Mouse (Mus musculus) limb, embryonic 14.5 days (tissue): Measurements from ENCODE around the gene Atp5h. TPM values are rescaled to one million over a fixed set of nuclear protein-coding genes. Genes with fewer than 3 reads are reported as not detected.

Experiments used
- ATAC-seq: fragments of 200-750 bp; cut with Nextera tagmentation; 2 replicates; pipeline ENCODE4 v1.8.0; 2017; ENCODE audit warnings: low read depth, moderate number of reproducible peaks, moderate TSS enrichment; ENCODE audit not compliant: low FRiP score
- DNase-seq: peaks from one replicate; pipeline ENCODE4 v3.0.0-alpha.2; 2015; ENCODE audit warnings: low spot score
- H3K27ac ChIP-seq: fragments of 300-500 bp; sonication (generic); replicated peaks from 2 replicates; pipeline ENCODE4 v1.5.1; 2014; ENCODE audit warnings: low read depth, mild to moderate bottlenecking, low read length, moderate library complexity, mixed read lengths
- H3K27me3 ChIP-seq: fragments of 300-500 bp; sonication (generic); 2 replicates; pipeline ENCODE4 v1.6.1; 2014; ENCODE audit warnings: low read length, mixed read lengths; ENCODE audit not compliant: control insufficient read depth, insufficient read depth
- H3K36me3 ChIP-seq: fragments of 300-500 bp; sonication (generic); 2 replicates; pipeline ENCODE4 v1.6.1; 2014; ENCODE audit warnings: mild to moderate bottlenecking, low read length, moderate library complexity, mixed read lengths; ENCODE audit not compliant: control insufficient read depth, insufficient read depth
- H3K4me1 ChIP-seq: fragments of 300-500 bp; sonication (generic); 2 replicates; pipeline ENCODE4 v1.6.1; 2014; ENCODE audit warnings: antibody characterized with exemption, low read length, mixed read lengths; ENCODE audit not compliant: control insufficient read depth, insufficient read depth
- H3K4me2 ChIP-seq: fragments of 300-500 bp; sonication (generic); replicated peaks from 2 replicates; pipeline ENCODE4 v1.6.1; 2014; ENCODE audit warnings: low read depth, mild to moderate bottlenecking, low read length, moderate library complexity; ENCODE audit not compliant: severe bottlenecking
- H3K4me3 ChIP-seq: fragments of 300-500 bp; sonication (generic); replicated peaks from 2 replicates; pipeline ENCODE4 v1.5.1; 2014; ENCODE audit warnings: low read length
- H3K9ac ChIP-seq: fragments of 300-500 bp; sonication (generic); 2 replicates; pipeline ENCODE4 v1.6.1; 2014; ENCODE audit warnings: mild to moderate bottlenecking, low read depth, low read length, moderate library complexity; ENCODE audit not compliant: severe bottlenecking
- H3K9me3 ChIP-seq: fragments of 300-500 bp; sonication (generic); 2 replicates; pipeline ENCODE4 v1.6.1; 2016; ENCODE audit warnings: low read length; ENCODE audit not compliant: control insufficient read depth
- POLR2A ChIP-seq: fragments of 200-500 bp; IDR thresholded peaks from 2 replicates; pipeline ENCODE4 v1.8.0; 2012; ENCODE audit warnings: inconsistent platforms, mild to moderate bottlenecking, moderate library complexity, borderline replicate concordance; ENCODE audit not compliant: insufficient read depth, insufficient read length; ENCODE audit errors: extremely low read depth
- WGBS: fragments of 180-500 bp; shearing (Covaris S2); extraction: QIAGEN DNeasy Blood & Tissue Kit; methylation state at CpG from one replicate; pipeline ENCODE4 v1.1.7; 2014; 5-methylcytosine and 5-hydroxymethylcytosine counted together
- microRNA-seq: library from miRNA; unstranded; fragments of <30 nt; microRNA quantifications from one replicate; pipeline ENCODE4, GENCODE M21; 2016
- polyA plus RNA-seq, 2 experiments: library from polyadenylated mRNA; depleted of rRNA in 1 of 2; stranded (reverse) in 1 of 2; unstranded in 1 of 2; fragments of >200 nt; fragmentation: Nextera tagmentation in 1 of 2; extraction: Ambion mirVana in 1 of 2; gene quantifications; 2 replicates each; pipeline versions ENCODE4 v1.2.1 to v1.2.3; 2012 to 2014

Atp5h gene
- polyA plus RNA-seq, 2 experiments: 427 to 933 TPM

DNA sequence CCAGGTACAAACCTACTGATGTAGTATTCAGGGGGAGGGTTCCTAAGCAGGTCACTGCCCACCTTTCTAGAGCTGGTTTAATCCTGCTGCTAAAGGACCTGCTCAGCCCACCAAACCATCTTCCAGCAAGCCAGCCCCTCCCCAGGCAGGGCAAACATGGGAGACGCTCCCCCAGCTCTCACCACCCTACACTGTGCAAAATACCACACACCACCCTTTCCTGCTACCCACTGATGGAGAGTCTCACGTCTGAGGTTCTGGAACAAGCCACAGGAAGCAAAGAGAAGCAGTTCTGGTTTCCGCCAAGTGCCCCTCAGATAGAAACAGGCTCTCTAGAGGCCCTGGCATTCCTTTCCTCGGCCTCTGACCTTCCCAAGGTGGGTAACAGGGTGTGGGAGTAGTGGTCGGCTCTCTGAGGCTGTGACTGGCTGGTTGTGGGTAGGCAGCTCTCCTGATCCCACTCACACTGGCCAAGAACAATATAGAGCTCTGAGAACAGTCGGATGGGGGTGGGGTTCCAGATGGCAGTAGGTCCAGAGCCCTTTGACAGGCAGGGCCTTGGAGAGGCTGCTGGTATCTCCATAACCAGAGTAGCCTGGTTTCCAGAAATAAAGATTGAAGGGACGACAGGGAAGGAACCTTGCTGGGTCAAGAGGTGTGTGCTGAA is 53.6 kb downstream of the Atp5h start:
- no peak for DNase-seq
- H3K27ac ChIP-seq: no peak overlapping the region
- no peak for ATAC-seq
- H3K9me3 ChIP-seq: no peaks in the 10 kb centered on the region
- peaks cover 51% of the 10 kb centered on the region for H3K27me3 ChIP-seq
- 38% methylated on average over 7 of the region's 7 CpGs for WGBS
- H3K9ac ChIP-seq: no peak overlapping the region
- H3K36me3 ChIP-seq: no peaks in the 10 kb centered on the region
- H3K4me3 ChIP-seq: 0 out of 2 replicates have a peak overlapping the region, but pooled peaks have one; percentile 42
- H3K4me2 ChIP-seq: no peak overlapping the region
- no peak for TF ChIP-seq POLR2A
- peaks cover 7% of the 10 kb centered on the region for H3K4me1 ChIP-seq

Small RNA genes within 50 kb of the gene (microRNA-seq; reads per million reads assigned to microRNA genes)
- not detected for gene Mir3968

Other genes starting within 250 kb of the Atp5h start
- gene Tmem104, start 232.5 kb downstream of the Atp5h start, polyA plus RNA-seq (2012; rRNA removed): 9.2 and 16.9 TPM in 2 replicates
- gene Tmem104, start 232.5 kb downstream of the Atp5h start, polyA plus RNA-seq (2014; fragmentation: Nextera tagmentation; extraction: Ambion mirVana): 11.4 and 12.4 TPM in 2 replicates
- 25.6 and 32.1 TPM in 2 replicates for gene Nat9, start 232.1 kb downstream of the Atp5h start, polyA plus RNA-seq (2012; rRNA removed)
- gene Nat9, start 232.1 kb downstream of the Atp5h start, polyA plus RNA-seq (2014; fragmentation: Nextera tagmentation; extraction: Ambion mirVana): 20.0 and 24.3 TPM in 2 replicates
- gene Grin2c, start 152.7 kb downstream of the Atp5h start, polyA plus RNA-seq (2012; rRNA removed): 0.20 and 0.21 TPM in 2 replicates
- not detected in 2 replicates for gene Grin2c, start 152.7 kb downstream of the Atp5h start, polyA plus RNA-seq (2014; fragmentation: Nextera tagmentation; extraction: Ambion mirVana)
- 16.8 and 21.8 TPM in 2 replicates for gene Fdxr, start 142.9 kb downstream of the Atp5h start, polyA plus RNA-seq (2012; rRNA removed)
- 11.5 and 13.0 TPM in 2 replicates for gene Fdxr, start 142.9 kb downstream of the Atp5h start, polyA plus RNA-seq (2014; fragmentation: Nextera tagmentation; extraction: Ambion mirVana)
- 0.35 and 0.40 TPM in 2 replicates for gene Fads6, start 122.3 kb downstream of the Atp5h start, polyA plus RNA-seq (2012; rRNA removed)
- 0.12 TPM in 1 of 2 replicates, not detected in the other for gene Fads6, start 122.3 kb downstream of the Atp5h start, polyA plus RNA-seq (2014; fragmentation: Nextera tagmentation; extraction: Ambion mirVana)
- gene Otop2, start 112.8 kb downstream of the Atp5h start, polyA plus RNA-seq (2012; rRNA removed): 0.29 and 0.44 TPM in 2 replicates
- gene Otop2, start 112.8 kb downstream of the Atp5h start, polyA plus RNA-seq (2014; fragmentation: Nextera tagmentation; extraction: Ambion mirVana): 0.08 and 0.19 TPM in 2 replicates
- gene Ush1g, start 97.9 kb downstream of the Atp5h start, polyA plus RNA-seq (2012; rRNA removed): not detected in 2 replicates
- gene Ush1g, start 97.9 kb downstream of the Atp5h start, polyA plus RNA-seq (2014; fragmentation: Nextera tagmentation; extraction: Ambion mirVana): not detected in 2 replicates
- gene Otop3, start 85.2 kb downstream of the Atp5h start, polyA plus RNA-seq (2012; rRNA removed): not detected in 2 replicates
- not detected in 2 replicates for gene Otop3, start 85.2 kb downstream of the Atp5h start, polyA plus RNA-seq (2014; fragmentation: Nextera tagmentation; extraction: Ambion mirVana)
- gene Hid1, start 52.2 kb downstream of the Atp5h start, polyA plus RNA-seq (2012; rRNA removed): 4.5 and 5.9 TPM in 2 replicates
- 2.1 and 2.3 TPM in 2 replicates for gene Hid1, start 52.2 kb downstream of the Atp5h start, polyA plus RNA-seq (2014; fragmentation: Nextera tagmentation; extraction: Ambion mirVana)
- gene Cdr2l, start 38.0 kb downstream of the Atp5h start, polyA plus RNA-seq (2012; rRNA removed): 18.8 and 23.9 TPM in 2 replicates
- 10.9 and 11.1 TPM in 2 replicates for gene Cdr2l, start 38.0 kb downstream of the Atp5h start, polyA plus RNA-seq (2014; fragmentation: Nextera tagmentation; extraction: Ambion mirVana)
- gene Mrpl58, start 16.2 kb downstream of the Atp5h start, polyA plus RNA-seq (2012; rRNA removed): 76.7 and 92.2 TPM in 2 replicates
- gene Mrpl58, start 16.2 kb downstream of the Atp5h start, polyA plus RNA-seq (2014; fragmentation: Nextera tagmentation; extraction: Ambion mirVana): 169 and 181 TPM in 2 replicates
- 30.0 and 30.5 TPM in 2 replicates for gene Kctd2, start 166 bp upstream of the Atp5h start, polyA plus RNA-seq (2012; rRNA removed)
- 26.3 and 27.8 TPM in 2 replicates for gene Kctd2, start 166 bp upstream of the Atp5h start, polyA plus RNA-seq (2014; fragmentation: Nextera tagmentation; extraction: Ambion mirVana)
- gene Trim80, start 20.6 kb upstream of the Atp5h start, polyA plus RNA-seq (2012; rRNA removed): not detected in 2 replicates
- 0.15 TPM in 1 of 2 replicates, not detected in the other for gene Trim80, start 20.6 kb upstream of the Atp5h start, polyA plus RNA-seq (2014; fragmentation: Nextera tagmentation; extraction: Ambion mirVana)
- gene Slc16a5, start 42.5 kb upstream of the Atp5h start, polyA plus RNA-seq (2012; rRNA removed): 0.04 and 0.08 TPM in 2 replicates
- not detected in 2 replicates for gene Slc16a5, start 42.5 kb upstream of the Atp5h start, polyA plus RNA-seq (2014; fragmentation: Nextera tagmentation; extraction: Ambion mirVana)
- gene Armc7, start 55.7 kb upstream of the Atp5h start, polyA plus RNA-seq (2012; rRNA removed): 7.5 and 9.7 TPM in 2 replicates
- gene Armc7, start 55.7 kb upstream of the Atp5h start, polyA plus RNA-seq (2014; fragmentation: Nextera tagmentation; extraction: Ambion mirVana): 8.4 and 8.5 TPM in 2 replicates
- gene Nt5c, start 71.9 kb upstream of the Atp5h start, polyA plus RNA-seq (2012; rRNA removed): 51.8 and 55.4 TPM in 2 replicates
- 70.6 and 76.6 TPM in 2 replicates for gene Nt5c, start 71.9 kb upstream of the Atp5h start, polyA plus RNA-seq (2014; fragmentation: Nextera tagmentation; extraction: Ambion mirVana)
- 411 and 458 TPM in 2 replicates for gene Jpt1, start 94.4 kb upstream of the Atp5h start, polyA plus RNA-seq (2012; rRNA removed)
- gene Jpt1, start 94.4 kb upstream of the Atp5h start, polyA plus RNA-seq (2014; fragmentation: Nextera tagmentation; extraction: Ambion mirVana): 541 and 547 TPM in 2 replicates
- 543 and 563 TPM in 2 replicates for gene Sumo2, start 116.3 kb upstream of the Atp5h start, polyA plus RNA-seq (2012; rRNA removed)
- gene Sumo2, start 116.3 kb upstream of the Atp5h start, polyA plus RNA-seq (2014; fragmentation: Nextera tagmentation; extraction: Ambion mirVana): 942 and 968 TPM in 2 replicates
- 184 and 187 TPM in 2 replicates for gene Nup85, start 144.5 kb upstream of the Atp5h start, polyA plus RNA-seq (2012; rRNA removed)
- gene Nup85, start 144.5 kb upstream of the Atp5h start, polyA plus RNA-seq (2014; fragmentation: Nextera tagmentation; extraction: Ambion mirVana): 144 and 148 TPM in 2 replicates
- 40.2 and 47.4 TPM in 2 replicates for gene Mrps7, start 184.0 kb upstream of the Atp5h start, polyA plus RNA-seq (2012; rRNA removed)
- 86.6 and 89.0 TPM in 2 replicates for gene Mrps7, start 184.0 kb upstream of the Atp5h start, polyA plus RNA-seq (2014; fragmentation: Nextera tagmentation; extraction: Ambion mirVana)
- gene Gga3, start 184.1 kb upstream of the Atp5h start, polyA plus RNA-seq (2012; rRNA removed): 39.5 and 48.2 TPM in 2 replicates
- 17.7 and 19.1 TPM in 2 replicates for gene Gga3, start 184.1 kb upstream of the Atp5h start, polyA plus RNA-seq (2014; fragmentation: Nextera tagmentation; extraction: Ambion mirVana)
- gene Mif4gd, start 193.0 kb upstream of the Atp5h start, polyA plus RNA-seq (2012; rRNA removed): 34.2 and 36.1 TPM in 2 replicates
- 23.1 and 23.5 TPM in 2 replicates for gene Mif4gd, start 193.0 kb upstream of the Atp5h start, polyA plus RNA-seq (2014; fragmentation: Nextera tagmentation; extraction: Ambion mirVana)
- 30.7 and 36.3 TPM in 2 replicates for gene Slc25a19, start 208.3 kb upstream of the Atp5h start, polyA plus RNA-seq (2012; rRNA removed)
- gene Slc25a19, start 208.3 kb upstream of the Atp5h start, polyA plus RNA-seq (2014; fragmentation: Nextera tagmentation; extraction: Ambion mirVana): 20.9 and 26.9 TPM in 2 replicates